Mouse (Mus musculus): ENCODE measurements at regions not wholly inside any gene's neighbourhood (a gene's known extent, or its start where the extent isn't known, plus 50 kb on each side); places are given as distances from the start of the nearest gene placed in this dataset.

- no peak for DNase-seq (ENCODE audit: low spot score in 2 of 2)
Measured at GRCm38 (mm10) chr1:144452141-144452540, 115.3 kb downstream of the Rgs21 start.

- DNase-seq (ENCODE audit: low spot score in 2 of 2) = no peak
Measured at GRCm38 (mm10) chr1:144451731-144452130, 115.7 kb downstream of the Rgs21 start.

GRCm38 (mm10) chr1:144436617-144437016, 130.8 kb downstream of the Rgs21 start:
- no peak for DNase-seq (ENCODE audit: low spot score in 2 of 2)

GRCm38 (mm10) chr1:144432816-144433215, 134.7 kb downstream of the Rgs21 start:
- no peak for DNase-seq (ENCODE audit: low spot score in 2 of 2)

GRCm38 (mm10) chr1:144431535-144432276, 135.8 kb downstream of the Rgs21 start:
- DNase-seq (ENCODE audit: low spot score in 2 of 2) = no peak

GRCm38 (mm10) chr1:144421374-144421773, 146.1 kb downstream of the Rgs21 start:
- DNase-seq (ENCODE audit: low spot score in 2 of 2) = no peak

GRCm38 (mm10) chr1:144406387-144407383, 157.6 kb upstream of the Rgs1 start:
- peak; percentile 37 to 70 for DNase-seq (ENCODE audit: low spot score in 2 of 2)

- DNase-seq (ENCODE audit: low spot score in 2 of 2) = no peak
Measured at GRCm38 (mm10) chr1:144405724-144406123, 156.7 kb upstream of the Rgs1 start.

- no peak for DNase-seq (ENCODE audit: low spot score in 2 of 2)
Measured at GRCm38 (mm10) chr1:144405031-144405430, 156.0 kb upstream of the Rgs1 start.

GRCm38 (mm10) chr1:144379991-144380594, 131.1 kb upstream of the Rgs1 start:
- no peak for DNase-seq (ENCODE audit: low spot score in 2 of 2)

GRCm38 (mm10) chr1:144374121-144374520, 125.1 kb upstream of the Rgs1 start:
- DNase-seq (ENCODE audit: low spot score in 2 of 2) = no peak

- no peak for DNase-seq (ENCODE audit: low spot score in 2 of 2)
Measured at GRCm38 (mm10) chr1:144367492-144367891, 118.5 kb upstream of the Rgs1 start.

GRCm38 (mm10) chr1:144355560-144356310, 106.7 kb upstream of the Rgs1 start:
- no peak for DNase-seq (ENCODE audit: low spot score in 2 of 2)

- DNase-seq (ENCODE audit: low spot score in 2 of 2) = no peak
Measured at GRCm38 (mm10) chr1:144355041-144355440, 106.0 kb upstream of the Rgs1 start.

GRCm38 (mm10) chr1:144353320-144353719, 104.3 kb upstream of the Rgs1 start:
- no peak for DNase-seq (ENCODE audit: low spot score in 2 of 2)

GRCm38 (mm10) chr1:144343820-144344219, 94.8 kb upstream of the Rgs1 start:
- DNase-seq (ENCODE audit: low spot score in 2 of 2) = no peak

- DNase-seq (ENCODE audit: low spot score in 2 of 2) = no peak
Measured at GRCm38 (mm10) chr1:144343299-144343698, 94.3 kb upstream of the Rgs1 start.

GRCm38 (mm10) chr1:144337572-144337971, 88.5 kb upstream of the Rgs1 start:
- no peak for DNase-seq (ENCODE audit: low spot score in 2 of 2)

- peak in 1 of 2 experiments; percentile 16 for DNase-seq (ENCODE audit: low spot score in 2 of 2)
Measured at GRCm38 (mm10) chr1:144330365-144331050, 81.5 kb upstream of the Rgs1 start.

- DNase-seq (ENCODE audit: low spot score in 2 of 2) = no peak
Measured at GRCm38 (mm10) chr1:144319406-144319805, 70.4 kb upstream of the Rgs1 start.

GRCm38 (mm10) chr1:144318289-144318688, 69.2 kb upstream of the Rgs1 start:
- no peak for DNase-seq (ENCODE audit: low spot score in 2 of 2)
